Mouse (Mus musculus) Patski (cell line): ENCODE results near the gene Gpr182. TPM values are rescaled to one million over a fixed set of nuclear protein-coding genes. Genes with fewer than 3 reads are reported as not detected.
A peak's percentile ranks its signal among the peaks of the same experiment; 100 is the strongest.

Source experiments
- ATAC-seq: fragments of 100-300 bp; one replicate; pipeline ENCODE4 v1.8.0; 2021
- CTCF ChIA-PET: fragments of 350-600 bp; sonication (Branson Sonifier 250); formaldehyde crosslinking; loops from one replicate; lab custom pipeline; 2022; ENCODE audit warnings: inconsistent platforms; lab: Charles Lee
- POLR2A ChIA-PET: fragments of 350-600 bp; sonication (Branson Sonifier 250); formaldehyde crosslinking; loops from one replicate; lab custom pipeline; 2022; ENCODE audit warnings: antibody characterized with exemption, inconsistent platforms; lab: Charles Lee
- DNase-seq: peaks from one replicate; pipeline ENCODE4 v3.0.0-alpha.2; 2011; ENCODE audit warnings: low read depth, low spot score
- H3K27me3 ChIP-seq: fragments of 371-371 bp; one replicate; pipeline ENCODE4 v1.5.1; 2021
- CTCF ChIP-seq: fragments of 100-300 bp; IDR thresholded peaks from one replicate; pipeline ENCODE4 v1.5.1; 2021
- in situ Hi-C: fragments of 300-500 bp; cut with MboI; formaldehyde crosslinking; loops from 3 replicates; pipeline ENCODE4 v1.11.1; 2018; ENCODE audit warnings: low pct_unique_long_range_greater_than_20kb, mixed read lengths
- polyA plus RNA-seq: library from polyadenylated mRNA; unstranded; gene quantifications from one replicate; pipeline ENCODE4 v1.2.3, GENCODE M21; 2021

Gene Gpr182
- polyA plus RNA-seq, 1 experiment from 2014 or later: 0.49 TPM

- H3K27me3 ChIP-seq: no peaks in the 10 kb centered on the region
- in situ Hi-C loops: no loop called here
- ATAC-seq: no peak
Measured at GRCm38 (mm10) chr10:127755770-127756468, 4.4 kb upstream of the Gpr182 start.

GRCm38 (mm10) chr10:127755246-127755645 lies 3.7 kb upstream of the Gpr182 start:
- DNase-seq (no peak), ATAC-seq (no peak)
- H3K27me3 ChIP-seq: no peaks in the 10 kb centered on the region
- POLR2A ChIA-PET: no interaction called here
- no peak for TF ChIP-seq CTCF
- in situ Hi-C loops: no loop called here
- CTCF ChIA-PET: interaction anchor here (1.1 kb wide), 1 partner anchor 11 kb away, joined by 3 read pairs; no protein-coding TSS in a partner anchor

More at GRCm38 (mm10) chr10:127755770-127756468, 4.4 kb upstream of the Gpr182 start:
- no peak for DNase-seq
- ChIA-PET CTCF (interaction anchor here (1.1 kb wide), 1 partner anchor 11 kb away, joined by 3 read pairs; no protein-coding TSS in a partner anchor), POLR2A (interaction anchor here (0.7 kb wide), 1 partner anchor 398 kb away, joined by 4 read pairs; no protein-coding TSS in a partner anchor)
- no peak for TF ChIP-seq CTCF

DNA sequence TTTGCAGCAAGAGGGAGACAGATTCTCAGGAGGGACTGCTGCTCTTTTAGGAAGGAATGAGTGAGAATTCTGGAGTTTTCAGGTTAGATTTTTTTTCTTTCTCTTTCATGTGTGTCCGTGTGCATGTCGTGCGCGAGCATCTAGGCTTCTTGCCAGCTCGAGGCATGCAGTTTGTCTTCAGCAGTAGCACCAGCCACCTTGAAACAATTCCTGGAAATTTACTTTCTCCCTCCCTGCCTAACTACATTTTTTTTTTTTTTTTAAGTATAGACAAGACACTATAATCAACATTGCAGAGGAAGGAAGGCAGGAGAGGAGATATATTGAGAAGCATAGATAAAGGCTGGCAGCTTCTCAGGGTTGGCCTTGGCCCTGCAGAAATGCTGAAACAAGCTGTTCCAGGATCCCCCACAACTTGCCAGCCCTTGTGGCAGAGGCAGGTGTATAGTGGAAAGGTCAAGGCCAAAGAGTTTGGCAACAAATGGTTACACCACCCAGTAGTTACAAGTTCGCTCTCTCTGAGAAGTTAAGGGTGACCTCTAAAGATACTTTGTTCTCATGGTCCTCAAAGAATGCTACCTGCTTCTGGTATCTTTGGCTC lies 3.1 kb upstream of the Gpr182 start:
- no peaks in the 10 kb centered on the region for H3K27me3 ChIP-seq
- POLR2A ChIA-PET: no interaction called here
- no peak for TF ChIP-seq CTCF
- no peak for DNase-seq
- no peak for ATAC-seq
- CTCF ChIA-PET: no interaction called here
- in situ Hi-C loops: no loop called here

- in situ Hi-C loops: no loop called here
- POLR2A ChIA-PET: interaction anchor here (0.6 kb wide), 1 partner anchor 10 kb away, joined by 3 read pairs; no protein-coding TSS in a partner anchor
- no peak for TF ChIP-seq CTCF
- no peaks in the 10 kb centered on the region for H3K27me3 ChIP-seq
- CTCF ChIA-PET: no interaction called here
- ATAC-seq: no peak
- no peak for DNase-seq
Measured at GRCm38 (mm10) chr10:127750136-127750777, 1.3 kb downstream of the Gpr182 start.

DNA sequence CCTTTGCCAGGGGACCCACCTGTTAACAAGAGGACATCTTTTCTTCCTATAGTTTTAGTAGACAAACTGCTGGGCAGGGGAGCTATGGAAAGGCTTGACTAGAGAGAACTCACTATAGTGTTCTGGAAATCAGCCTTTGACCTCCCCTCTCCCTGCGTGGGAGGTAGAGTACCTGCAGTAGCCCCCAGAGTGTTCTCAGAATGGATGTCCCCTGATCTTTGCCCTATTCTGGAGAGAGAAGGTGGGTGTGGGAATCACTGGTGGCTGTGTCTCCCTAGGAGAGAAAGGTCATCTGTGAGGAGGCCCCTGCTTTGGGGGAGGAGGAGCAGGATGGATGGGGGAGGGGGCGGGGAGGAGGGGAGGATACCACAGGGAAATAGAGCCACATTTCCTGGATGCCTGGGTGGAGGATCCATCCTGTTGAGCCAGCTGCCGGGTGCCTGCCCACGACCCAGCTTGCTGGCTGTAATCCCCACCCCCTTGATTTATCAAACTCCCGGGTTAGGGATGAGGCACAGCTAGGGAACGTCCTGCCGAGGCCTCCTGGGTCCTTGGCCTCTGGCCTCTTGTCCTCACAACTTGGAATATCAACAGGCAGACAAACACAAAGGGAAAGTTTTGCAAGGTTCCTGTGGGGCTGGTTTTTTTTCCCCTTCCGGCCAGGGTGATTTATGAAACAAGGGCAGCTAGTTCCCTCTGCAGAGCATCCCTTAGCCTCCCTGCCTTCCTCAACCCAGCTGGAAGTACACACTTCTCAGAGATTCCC lies 2.5 kb downstream of the Gpr182 start:
- ATAC-seq (no peak), DNase-seq (no peak)
- no peak for TF ChIP-seq CTCF
- in situ Hi-C loops: no loop called here
- H3K27me3 ChIP-seq: no peaks in the 10 kb centered on the region
- ChIA-PET CTCF (interaction anchor here (1.0 kb wide), 1 partner anchor 197 kb away, joined by 3 read pairs; no protein-coding TSS in a partner anchor), POLR2A (no interaction called here)

DNA sequence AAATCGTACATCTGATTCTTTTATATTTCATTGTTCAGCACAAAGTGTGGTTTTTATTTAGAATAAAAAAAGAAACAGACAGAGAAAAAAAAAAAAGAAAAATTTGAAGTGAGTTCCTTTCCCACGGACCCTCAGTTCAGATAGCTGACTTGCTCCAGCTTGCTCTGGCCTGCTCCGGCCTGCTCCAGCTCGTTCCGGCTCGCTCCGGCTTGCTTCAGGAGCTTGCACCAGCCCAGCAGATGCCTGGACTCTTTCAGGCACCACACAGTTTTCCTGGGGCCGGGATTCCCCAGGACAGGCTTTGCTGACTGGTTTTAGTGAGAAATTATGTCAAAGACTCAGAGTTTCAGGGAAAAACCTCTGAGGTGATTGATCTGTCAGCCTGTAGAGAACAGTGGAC lies 4.3 kb downstream of the Gpr182 start:
- no peaks in the 10 kb centered on the region for H3K27me3 ChIP-seq
- in situ Hi-C loops: no loop called here
- no peak for TF ChIP-seq CTCF
- ATAC-seq (no peak), DNase-seq (no peak)
- ChIA-PET CTCF (interaction anchor here (1.0 kb wide), 1 partner anchor 20 kb away, joined by 3 read pairs; no protein-coding TSS in a partner anchor), POLR2A (no interaction called here)

DNA sequence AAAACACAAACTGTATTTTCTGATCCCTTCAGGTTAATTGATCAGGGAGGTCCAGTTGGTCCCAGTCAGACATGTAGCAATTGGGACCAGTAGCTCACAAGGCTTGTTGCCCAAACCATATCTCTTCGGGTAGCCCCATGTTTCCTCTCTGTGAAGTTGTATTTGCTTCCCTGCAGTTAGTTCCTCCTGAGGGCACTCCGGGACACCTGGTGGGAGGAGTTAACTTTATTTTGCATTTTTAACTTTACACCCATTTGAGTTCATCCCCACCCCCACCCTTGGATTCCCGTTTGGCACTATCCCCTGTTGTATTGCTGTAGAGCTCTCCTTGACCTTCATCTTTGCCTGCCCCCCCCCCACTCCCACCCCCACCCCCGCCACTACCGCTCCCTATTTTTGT lies 5.6 kb downstream of the Gpr182 start:
- in situ Hi-C loops: no loop called here
- CTCF ChIA-PET: interaction anchor here (1.0 kb wide), 1 partner anchor 22 kb away, joined by 3 read pairs; no protein-coding TSS in a partner anchor

GRCm38 (mm10) chr10:127744661-127745060 lies 6.9 kb downstream of the Gpr182 start:
- ChIA-PET POLR2A (no interaction called here), CTCF (interaction anchor here (0.6 to 0.9 kb wide), 3 partner anchors 11 to 242 kb away, joined by 3 read pairs; no protein-coding TSS in a partner anchor)
- DNase-seq (no peak), ATAC-seq (peak; percentile 42)
- in situ Hi-C loops: loop anchor here (5.0 kb wide), 1 partner anchor 193 kb away; no protein-coding TSS in a partner anchor
- H3K27me3 ChIP-seq: no peaks in the 10 kb centered on the region
- TF ChIP-seq CTCF: no peak

More for the DNA sequence above, 5.6 kb downstream of the Gpr182 start:
- POLR2A ChIA-PET: interaction anchor here (0.7 kb wide), 1 partner anchor 605 kb away, joined by 9 read pairs; no protein-coding TSS in a partner anchor
- DNase-seq (no peak), ATAC-seq (no peak)
- no peaks in the 10 kb centered on the region for H3K27me3 ChIP-seq
- TF ChIP-seq CTCF: no peak

DNA sequence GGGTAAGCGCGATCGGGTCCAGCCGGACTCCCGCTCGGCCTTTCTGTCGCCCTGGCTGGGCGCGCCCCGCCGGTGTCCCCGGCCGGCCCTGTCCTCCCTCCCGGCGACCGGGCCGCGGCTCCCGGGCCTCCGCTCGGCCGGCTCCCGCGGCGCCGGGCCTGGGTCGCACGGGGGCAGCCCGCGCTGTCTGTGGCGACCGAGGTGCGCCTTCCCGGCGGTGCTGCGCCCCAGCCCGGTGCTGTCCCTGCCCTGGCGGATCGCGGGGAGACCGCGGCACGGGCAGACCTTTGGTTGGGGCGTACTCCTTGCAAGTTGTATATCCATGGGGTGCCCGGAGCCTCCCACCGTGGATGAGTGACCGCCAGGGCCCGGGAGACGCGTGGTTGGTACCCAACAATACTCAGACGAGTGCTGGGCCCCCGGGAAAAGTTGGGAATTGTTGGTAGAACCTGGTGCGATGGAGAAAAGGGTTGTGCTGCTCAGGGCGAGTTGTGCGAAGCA lies 11.8 kb downstream of the Gpr182 start:
- in situ Hi-C loops: loop anchor here (5.0 to 10.0 kb wide), 4 partner anchors 52 to 265 kb away; partner anchors contain the start of genes Hsd17b6 and Stat6
- TF ChIP-seq CTCF: no peak
- H3K27me3 ChIP-seq: no peaks in the 10 kb centered on the region
- ChIA-PET CTCF (interaction anchor here (1.1 to 2.6 kb wide), 3 partner anchors 13 to 198 kb away, joined by 3 to 19 read pairs (median 8); no protein-coding TSS in a partner anchor), POLR2A (interaction anchor here (0.6 kb wide), 1 partner anchor 257 kb away, joined by 14 read pairs; no protein-coding TSS in a partner anchor)
- no peak for DNase-seq
- ATAC-seq: peak; percentile 29
